Mouse (Mus musculus) right cerebral cortex, adult 2 months (tissue): ENCODE data around the gene Gm10974.
A peak's percentile ranks its signal among the peaks of the same experiment; 100 is the strongest.

ENCODE experiments used
- DNase-seq, 2 experiments: peaks; one replicate each; pipeline ENCODE4 v3.0.0; 2021 to 2022; ENCODE audit warnings: low spot score in 2 of 2

The Gm10974 gene

GRCm38 (mm10) chr7:66405951-66406721, 40.4 kb downstream of the Gm10974 start:
- no peak for DNase-seq

- no peak for DNase-seq
Measured at GRCm38 (mm10) chr7:66406971-66407370, 41.3 kb downstream of the Gm10974 start.

- peak in 1 of 2 experiments; percentile 23 for DNase-seq
Measured at GRCm38 (mm10) chr7:66409433-66409832, 43.7 kb downstream of the Gm10974 start.

GRCm38 (mm10) chr7:66413093-66413492, 47.4 kb downstream of the Gm10974 start:
- DNase-seq = no peak

- DNase-seq = no peak
Measured at GRCm38 (mm10) chr7:66416829-66417228, 51.1 kb downstream of the Gm10974 start.

GRCm38 (mm10) chr7:66418981-66419380, 53.3 kb downstream of the Gm10974 start:
- no peak for DNase-seq

GRCm38 (mm10) chr7:66421903-66422302, 56.2 kb downstream of the Gm10974 start:
- DNase-seq = no peak

- no peak for DNase-seq
Measured at GRCm38 (mm10) chr7:66427053-66427436, 61.3 kb downstream of the Gm10974 start.

GRCm38 (mm10) chr7:66427437-66428161, 61.9 kb downstream of the Gm10974 start, which contains the start of gene Aldh1a3:
Gene Aldh1a3 (minus strand): TSS chr7:66427517.
- DNase-seq = peak; percentile 23 to 27

- peak; percentile 86 to 87 for DNase-seq
Measured at GRCm38 (mm10) chr7:66434453-66434935, 68.8 kb downstream of the Gm10974 start.
